Mouse (Mus musculus): ENCODE data around the gene H3f3a. TPM values are rescaled to one million over a fixed set of nuclear protein-coding genes. Genes with fewer than 3 reads are reported as not detected.

The H3f3a gene
- polyA plus RNA-seq, 1 experiment from 2014 or later = 3,728 TPM

DNA sequence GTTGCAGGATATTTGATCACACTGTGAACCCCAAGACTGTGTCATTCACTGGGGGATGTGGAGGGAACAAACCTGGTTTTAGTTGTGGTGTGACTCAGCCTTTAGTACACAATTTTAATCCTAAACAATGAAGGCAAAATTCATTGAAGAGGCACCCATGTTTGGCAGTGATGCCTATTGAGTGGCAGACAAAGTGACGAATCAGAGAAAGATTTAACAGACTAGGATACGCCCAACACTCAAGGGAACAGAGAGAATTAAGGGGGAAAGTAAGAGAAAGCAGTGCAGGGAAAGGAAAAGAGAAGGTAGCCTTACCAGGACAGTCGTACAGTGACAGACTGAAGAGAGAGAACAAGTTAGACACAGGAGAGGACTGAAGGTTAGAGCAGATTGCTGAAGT is 41.5 kb downstream of the H3f3a start:
- ATAC-seq (ENCODE audit: low FRiP score) (no peak), DNase-seq (ENCODE audit: low spot score, missing footprints) (no peak)
- Histone ChIP-seq H3K9ac (ENCODE audit: low read length) (no peak overlapping the region), H3K9me3 (ENCODE audit: control insufficient read depth, low read length) (peaks cover 5% of the 10 kb centered on the region; the same call in 1 of the 2 replicates), H3K36me3 (ENCODE audit: control insufficient read depth, insufficient read depth, low read length) (no peaks in the 10 kb centered on the region), H3K4me3 (ENCODE audit: low read depth, low read length) (no peak overlapping the region), H3K4me2 (no peak overlapping the region), H3K27me3 (ENCODE audit: control insufficient read depth, insufficient read depth, low read length) (no peaks in the 10 kb centered on the region), H3K27ac (ENCODE audit: low read depth, low read length) (no peak overlapping the region), H3K4me1 (ENCODE audit: control insufficient read depth, insufficient read depth, low read length) (peaks cover 11% of the 10 kb centered on the region)
- 87% methylated on average over 3 of the region's 3 CpGs for WGBS

DNA sequence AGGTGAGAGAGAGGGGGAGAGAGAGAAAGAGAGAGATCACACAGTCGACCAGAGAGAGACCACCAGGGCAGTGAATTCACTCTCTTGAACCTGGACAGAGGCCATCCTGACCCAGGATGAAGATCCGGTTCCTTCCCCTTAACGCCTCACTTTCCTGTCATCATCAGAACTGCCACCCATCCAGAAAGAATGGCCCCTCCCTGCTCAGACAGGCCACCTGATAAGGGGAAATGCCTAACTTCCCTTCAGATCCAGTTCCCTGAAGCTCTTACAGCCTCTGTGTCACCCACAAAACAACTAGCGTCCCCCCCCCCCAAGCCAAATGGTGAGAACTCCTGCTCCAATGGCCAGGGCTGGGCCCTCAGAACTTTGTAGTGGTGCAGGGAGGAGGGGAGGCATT is 42.0 kb downstream of the H3f3a start:
- 68% methylated on average over 4 of the region's 4 CpGs for WGBS
- Histone ChIP-seq H3K9me3 (ENCODE audit: control insufficient read depth, low read length) (peaks cover 5% of the 10 kb centered on the region; the same call in 1 of the 2 replicates), H3K9ac (ENCODE audit: low read length) (no peak overlapping the region), H3K4me3 (ENCODE audit: low read depth, low read length) (no peak overlapping the region), H3K27me3 (ENCODE audit: control insufficient read depth, insufficient read depth, low read length) (no peaks in the 10 kb centered on the region), H3K27ac (ENCODE audit: low read depth, low read length) (no peak overlapping the region), H3K4me1 (ENCODE audit: control insufficient read depth, insufficient read depth, low read length) (peaks cover 12% of the 10 kb centered on the region), H3K4me2 (no peak overlapping the region), H3K36me3 (ENCODE audit: control insufficient read depth, insufficient read depth, low read length) (no peaks in the 10 kb centered on the region)
- ATAC-seq (ENCODE audit: low FRiP score) (no peak), DNase-seq (ENCODE audit: low spot score, missing footprints) (no peak)

DNA sequence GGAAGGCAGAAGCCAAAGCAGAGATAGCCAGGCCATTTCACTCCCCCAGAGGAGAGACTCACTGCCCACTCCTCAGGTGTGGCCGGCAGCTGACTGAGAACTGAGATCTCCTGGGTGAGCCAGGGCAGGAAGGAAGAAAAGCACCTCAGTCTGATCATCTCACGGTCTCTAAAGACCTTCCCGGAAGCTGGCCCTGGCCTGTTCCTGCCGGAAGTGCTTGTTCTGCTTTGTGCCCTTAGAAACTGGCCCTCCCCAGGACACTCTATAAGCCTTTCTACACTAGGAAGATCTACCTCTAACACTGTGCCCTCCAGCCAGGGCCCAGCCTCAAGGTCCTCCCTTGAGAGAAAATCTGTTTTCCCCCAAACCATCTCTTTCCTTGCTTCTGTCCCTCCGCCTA is 42.4 kb downstream of the H3f3a start:
- H3K4me3 ChIP-seq (ENCODE audit: low read depth, low read length) = no peak overlapping the region
- H3K27me3 ChIP-seq (ENCODE audit: control insufficient read depth, insufficient read depth, low read length) = no peaks in the 10 kb centered on the region
- WGBS = 80% methylated on average over 5 of the region's 5 CpGs
- no peak overlapping the region for H3K4me2 ChIP-seq
- ATAC-seq (ENCODE audit: low FRiP score) (no peak), DNase-seq (ENCODE audit: low spot score, missing footprints) (no peak)
- peaks cover 5% of the 10 kb centered on the region; the same call in 1 of the 2 replicates for H3K9me3 ChIP-seq (ENCODE audit: control insufficient read depth, low read length)
- H3K27ac ChIP-seq (ENCODE audit: low read depth, low read length) = no peak overlapping the region
- H3K4me1 ChIP-seq (ENCODE audit: control insufficient read depth, insufficient read depth, low read length) = peaks cover 12% of the 10 kb centered on the region
- no peaks in the 10 kb centered on the region for H3K36me3 ChIP-seq (ENCODE audit: control insufficient read depth, insufficient read depth, low read length)
- no peak overlapping the region for H3K9ac ChIP-seq (ENCODE audit: low read length)

DNA sequence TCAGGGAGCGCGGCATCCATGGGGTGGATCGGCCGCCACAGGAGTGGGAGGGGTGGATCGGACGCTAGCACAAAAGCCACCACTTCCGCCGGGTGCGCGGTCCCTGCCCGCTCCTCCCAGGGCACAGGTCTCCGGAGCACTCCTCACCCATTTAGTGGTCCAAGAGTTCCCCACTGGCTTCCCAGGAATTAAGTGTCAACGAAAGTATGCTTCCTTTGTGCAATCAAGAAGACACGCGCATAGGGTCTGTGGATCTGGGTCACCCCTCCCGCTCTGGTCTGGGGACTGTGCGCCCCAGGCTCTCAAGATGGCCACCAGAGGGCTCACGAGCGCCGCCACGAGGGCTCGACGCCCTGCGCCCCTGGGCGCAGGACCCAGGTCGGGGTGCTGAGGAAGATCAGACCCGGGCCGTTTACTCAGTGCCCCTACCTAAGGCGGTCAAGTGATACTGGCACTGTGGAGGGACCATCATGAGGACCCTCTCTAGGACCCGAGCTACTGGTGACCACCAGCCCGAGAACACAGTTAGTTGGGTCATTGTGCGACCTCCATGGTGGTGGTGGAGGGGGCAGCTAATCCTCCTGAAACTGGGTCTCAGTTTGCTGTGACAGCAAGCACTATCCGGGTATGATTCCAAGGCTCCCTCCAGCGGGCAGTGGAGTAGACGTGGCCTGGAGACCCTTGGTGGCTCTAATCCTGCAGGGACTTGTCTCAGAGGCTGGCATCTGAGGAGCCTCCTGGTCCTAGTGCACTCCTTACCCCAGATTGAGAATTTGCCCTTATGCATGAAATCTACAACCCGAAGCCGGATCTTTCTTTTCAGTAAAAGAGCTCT is 45.2 kb downstream of the H3f3a start:
- H3K9me3 ChIP-seq (ENCODE audit: control insufficient read depth, low read length) = no peaks in the 10 kb centered on the region
- H3K36me3 ChIP-seq (ENCODE audit: control insufficient read depth, insufficient read depth, low read length) = no peaks in the 10 kb centered on the region
- H3K4me3 ChIP-seq (ENCODE audit: low read depth, low read length) = peak overlapping the region; percentile 52
- ATAC-seq (ENCODE audit: low FRiP score) = peak; percentile 90
- peaks cover 12% of the 10 kb centered on the region for H3K4me1 ChIP-seq (ENCODE audit: control insufficient read depth, insufficient read depth, low read length)
- WGBS = 2% methylated on average over 37 of the region's 37 CpGs
- peak overlapping the region; percentile 87 for H3K9ac ChIP-seq (ENCODE audit: low read length)
- peak; percentile 98 for DNase-seq (ENCODE audit: low spot score, missing footprints)
- H3K27me3 ChIP-seq (ENCODE audit: control insufficient read depth, insufficient read depth, low read length) = no peaks in the 10 kb centered on the region
- H3K27ac ChIP-seq (ENCODE audit: low read depth, low read length) = peak overlapping the region; percentile 57
- H3K4me2 ChIP-seq = peak overlapping the region; percentile 77

DNA sequence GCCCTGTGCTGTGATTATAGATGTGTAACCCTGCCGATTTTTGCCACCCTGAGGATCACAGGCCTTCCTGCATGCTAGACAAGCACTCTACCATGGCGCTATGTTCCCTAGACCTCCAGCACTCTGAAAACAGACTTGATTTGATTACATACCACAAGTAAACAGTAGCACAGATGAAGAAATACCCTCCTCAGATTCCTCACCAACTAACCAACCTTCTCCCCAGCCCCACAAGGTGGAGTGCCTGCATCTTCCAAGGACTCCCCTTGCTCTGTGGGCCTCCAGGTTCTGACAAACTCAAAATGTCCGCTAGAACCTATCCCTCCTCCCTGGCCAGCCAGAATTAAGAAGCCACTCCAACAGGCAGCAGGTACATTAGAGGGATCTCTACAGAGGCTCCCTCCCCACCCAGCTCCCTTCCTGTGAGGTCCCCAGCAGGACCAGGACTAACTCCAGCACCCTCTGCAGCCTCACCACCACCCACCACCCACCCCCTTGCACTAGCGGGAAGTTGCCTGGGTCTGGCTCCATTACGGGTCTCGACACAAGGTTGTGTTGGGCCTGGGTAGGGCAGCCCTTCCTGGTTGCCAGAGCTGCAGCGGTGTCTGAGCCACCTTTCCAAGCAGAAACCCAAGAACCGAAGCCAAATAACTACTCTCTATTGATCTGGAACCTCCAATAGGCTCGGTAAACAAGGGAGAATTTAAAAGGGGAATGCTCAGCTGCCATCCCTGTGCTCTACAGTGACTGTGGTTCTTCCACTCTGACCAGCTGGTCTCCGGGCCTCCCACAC is 46.0 kb downstream of the H3f3a start:
- peak overlapping the region; percentile 57 for H3K27ac ChIP-seq (ENCODE audit: low read depth, low read length)
- ATAC-seq (ENCODE audit: low FRiP score) (peak; percentile 25; the same call in 1 of the 2 replicates), DNase-seq (ENCODE audit: low spot score, missing footprints) (peak; percentile 85)
- no peaks in the 10 kb centered on the region for H3K36me3 ChIP-seq (ENCODE audit: control insufficient read depth, insufficient read depth, low read length)
- H3K4me3 ChIP-seq (ENCODE audit: low read depth, low read length) = peak overlapping the region; percentile 52
- no peaks in the 10 kb centered on the region for H3K9me3 ChIP-seq (ENCODE audit: control insufficient read depth, low read length)
- H3K4me2 ChIP-seq = peak overlapping the region; percentile 77
- H3K27me3 ChIP-seq (ENCODE audit: control insufficient read depth, insufficient read depth, low read length) = no peaks in the 10 kb centered on the region
- peaks cover 12% of the 10 kb centered on the region for H3K4me1 ChIP-seq (ENCODE audit: control insufficient read depth, insufficient read depth, low read length)
- H3K9ac ChIP-seq (ENCODE audit: low read length) = peak overlapping the region; percentile 87
- 15% methylated on average over 10 of the region's 10 CpGs for WGBS

DNA sequence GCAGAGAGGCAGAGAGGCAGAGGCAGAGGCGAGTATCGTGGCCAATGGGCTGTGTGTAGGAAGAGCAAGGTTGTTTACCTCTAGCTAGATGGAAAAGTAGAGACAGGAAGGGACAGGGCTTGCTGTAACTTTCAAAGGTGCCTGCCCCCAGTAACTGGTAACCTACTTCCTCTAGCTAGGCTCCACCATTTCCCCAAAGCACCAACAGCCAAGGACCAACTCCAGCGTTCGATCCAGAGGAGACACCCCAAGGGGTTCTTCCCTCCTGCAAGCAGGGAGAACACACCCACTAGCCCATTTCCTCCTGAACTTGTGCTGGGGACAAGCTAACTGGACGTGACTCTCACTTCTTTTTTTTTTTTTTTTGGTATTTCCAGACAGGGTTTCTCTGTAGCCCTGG is 47.2 kb downstream of the H3f3a start:
- no peaks in the 10 kb centered on the region; the same call in 1 of the 2 replicates for H3K27me3 ChIP-seq (ENCODE audit: control insufficient read depth, insufficient read depth, low read length)
- H3K9me3 ChIP-seq (ENCODE audit: control insufficient read depth, low read length) = no peaks in the 10 kb centered on the region
- WGBS = 73% methylated on average over 5 of the region's 5 CpGs
- no peaks in the 10 kb centered on the region for H3K36me3 ChIP-seq (ENCODE audit: control insufficient read depth, insufficient read depth, low read length)
- H3K4me2 ChIP-seq = no peak overlapping the region
- no peak for ATAC-seq (ENCODE audit: low FRiP score)
- H3K4me1 ChIP-seq (ENCODE audit: control insufficient read depth, insufficient read depth, low read length) = peaks cover 12% of the 10 kb centered on the region
- no peak overlapping the region for H3K4me3 ChIP-seq (ENCODE audit: low read depth, low read length)
- no peak for DNase-seq (ENCODE audit: low spot score, missing footprints)
- H3K9ac ChIP-seq (ENCODE audit: low read length) = no peak overlapping the region
- H3K27ac ChIP-seq (ENCODE audit: low read depth, low read length) = no peak overlapping the region

DNA sequence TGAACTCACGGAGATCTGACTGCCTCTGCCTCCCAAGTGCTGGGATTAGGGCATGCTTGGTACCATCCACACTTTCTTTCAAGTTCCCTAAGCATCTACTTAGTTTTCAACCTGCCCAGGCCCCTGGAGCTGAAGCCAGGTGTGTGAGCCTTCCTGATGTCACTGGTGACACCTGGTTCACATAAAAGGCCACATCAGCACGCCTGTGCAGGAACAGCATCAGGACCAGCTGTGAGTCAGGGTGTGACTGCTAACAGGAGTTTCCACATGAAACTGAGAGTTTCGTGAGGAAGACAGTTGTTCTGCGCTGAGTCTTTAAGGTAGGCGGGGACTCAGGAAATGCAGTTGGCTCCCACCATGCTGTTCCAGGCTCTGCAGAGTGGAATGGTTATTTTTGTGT is 48.4 kb downstream of the H3f3a start:
- no peak for ATAC-seq (ENCODE audit: low FRiP score)
- no peak overlapping the region for H3K27ac ChIP-seq (ENCODE audit: low read depth, low read length)
- no peak overlapping the region for H3K4me2 ChIP-seq
- no peak for DNase-seq (ENCODE audit: low spot score, missing footprints)
- H3K4me3 ChIP-seq (ENCODE audit: low read depth, low read length) = no peak overlapping the region
- no peaks in the 10 kb centered on the region; the same call in 1 of the 2 replicates for H3K27me3 ChIP-seq (ENCODE audit: control insufficient read depth, insufficient read depth, low read length)
- H3K9ac ChIP-seq (ENCODE audit: low read length) = no peak overlapping the region
- WGBS = 85% methylated on average over 5 of the region's 5 CpGs
- H3K36me3 ChIP-seq (ENCODE audit: control insufficient read depth, insufficient read depth, low read length) = no peaks in the 10 kb centered on the region
- no peaks in the 10 kb centered on the region for H3K9me3 ChIP-seq (ENCODE audit: control insufficient read depth, low read length)
- peaks cover 12% of the 10 kb centered on the region for H3K4me1 ChIP-seq (ENCODE audit: control insufficient read depth, insufficient read depth, low read length)

DNA sequence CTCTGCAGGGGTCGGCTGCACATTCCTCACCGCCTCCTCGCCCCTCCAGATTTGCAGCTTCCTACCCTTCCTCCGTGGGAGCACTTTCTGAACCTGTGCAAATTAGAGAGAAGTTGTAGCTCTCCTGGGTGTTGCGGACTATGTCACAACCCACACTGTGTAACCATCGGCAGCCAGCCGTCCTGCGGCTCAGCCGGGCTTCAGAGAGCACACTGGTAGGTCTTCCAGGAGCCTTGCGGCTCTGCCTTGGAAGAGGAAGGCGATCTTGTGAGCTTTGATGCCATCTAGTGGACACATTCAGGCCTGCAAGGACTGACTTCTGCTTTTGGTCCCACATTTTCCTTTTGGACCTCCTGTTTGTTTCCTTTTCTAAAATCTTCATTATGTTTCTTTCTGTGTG is 49.9 kb downstream of the H3f3a start:
- Histone ChIP-seq H3K27ac (ENCODE audit: low read depth, low read length) (no peak overlapping the region), H3K36me3 (ENCODE audit: control insufficient read depth, insufficient read depth, low read length) (no peaks in the 10 kb centered on the region), H3K4me2 (peak overlapping the region; percentile 67), H3K4me1 (ENCODE audit: control insufficient read depth, insufficient read depth, low read length) (peaks cover 9% of the 10 kb centered on the region), H3K9ac (ENCODE audit: low read length) (peak overlapping the region; percentile 57), H3K4me3 (ENCODE audit: low read depth, low read length) (peak overlapping the region; percentile 38), H3K27me3 (ENCODE audit: control insufficient read depth, insufficient read depth, low read length) (no peaks in the 10 kb centered on the region; the same call in 1 of the 2 replicates), H3K9me3 (ENCODE audit: control insufficient read depth, low read length) (no peaks in the 10 kb centered on the region)
- 4% methylated on average over 11 of the region's 11 CpGs for WGBS
- peak; percentile 98 for DNase-seq (ENCODE audit: low spot score, missing footprints)
- ATAC-seq (ENCODE audit: low FRiP score) = peak; percentile 70

DNA sequence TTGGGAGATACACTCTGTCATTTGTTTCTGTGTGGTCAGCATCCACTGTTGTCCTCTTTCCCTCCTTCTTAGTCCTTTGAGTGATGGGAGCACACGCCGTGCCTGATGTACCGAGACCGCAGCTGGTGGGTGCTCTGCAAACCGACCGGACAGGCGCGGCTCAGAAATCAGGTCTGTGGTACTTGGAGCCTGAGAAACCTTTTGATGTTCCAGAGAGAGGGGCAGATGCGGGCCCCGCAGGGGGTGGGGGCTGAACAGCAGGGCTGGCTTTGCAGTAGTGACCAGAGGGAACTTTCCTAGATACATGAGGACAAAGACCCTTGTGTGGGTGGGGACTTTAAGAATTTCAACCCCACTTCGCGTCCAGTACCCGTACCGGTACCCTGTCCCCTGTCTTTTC is 50.4 kb downstream of the H3f3a start:
- Histone ChIP-seq H3K9me3 (ENCODE audit: control insufficient read depth, low read length) (no peaks in the 10 kb centered on the region), H3K27me3 (ENCODE audit: control insufficient read depth, insufficient read depth, low read length) (no peaks in the 10 kb centered on the region; the same call in 1 of the 2 replicates), H3K9ac (ENCODE audit: low read length) (peak overlapping the region; percentile 57), H3K4me1 (ENCODE audit: control insufficient read depth, insufficient read depth, low read length) (peaks cover 8% of the 10 kb centered on the region), H3K4me3 (ENCODE audit: low read depth, low read length) (peak overlapping the region; percentile 38), H3K36me3 (ENCODE audit: control insufficient read depth, insufficient read depth, low read length) (no peaks in the 10 kb centered on the region), H3K27ac (ENCODE audit: low read depth, low read length) (no peak overlapping the region), H3K4me2 (peak overlapping the region; percentile 67)
- 10% methylated on average over 14 of the region's 14 CpGs for WGBS
- ATAC-seq (ENCODE audit: low FRiP score) = peak; percentile 38
- no peak for DNase-seq (ENCODE audit: low spot score, missing footprints)
